Mouse (Mus musculus): ENCODE results near the gene B3gnt3.
A peak's percentile ranks its signal among the peaks of the same experiment; 100 is the strongest.

B3gnt3 gene

GRCm38 (mm10) chr8:71678216-71678615, 23.4 kb downstream of the B3gnt3 start:
- no peak for DNase-seq (ENCODE audit: low spot score)

- no peak for DNase-seq (ENCODE audit: low spot score)
These were observed 24.0 kb downstream of the B3gnt3 start for GRCm38 (mm10) chr8:71677555-71677954.

- DNase-seq (ENCODE audit: low spot score) = no peak
These were observed 24.8 kb downstream of the B3gnt3 start for GRCm38 (mm10) chr8:71676803-71677202.

GRCm38 (mm10) chr8:71676020-71676741, 25.4 kb downstream of the B3gnt3 start, which contains the start of gene Jak3:
Gene Jak3 (plus strand): TSS chr8:71676296.
- DNase-seq (ENCODE audit: low spot score) = no peak

GRCm38 (mm10) chr8:71675456-71676019, 26.1 kb downstream of the B3gnt3 start:
- DNase-seq (ENCODE audit: low spot score) = no peak

- DNase-seq (ENCODE audit: low spot score) = no peak
These were observed 27.5 kb downstream of the B3gnt3 start for GRCm38 (mm10) chr8:71674071-71674470.

- DNase-seq (ENCODE audit: low spot score) = no peak
These were observed 29.3 kb downstream of the B3gnt3 start for GRCm38 (mm10) chr8:71672168-71672735.

- DNase-seq (ENCODE audit: low spot score) = peak; percentile 74
These were observed 30.0 kb downstream of the B3gnt3 start, which contains the start of gene Unc13a for GRCm38 (mm10) chr8:71671549-71671965. Gene Unc13a (minus strand): TSS chr8:71671757.

- no peak for DNase-seq (ENCODE audit: low spot score)
These were observed 30.7 kb downstream of the B3gnt3 start for GRCm38 (mm10) chr8:71670621-71671548.

- no peak for DNase-seq (ENCODE audit: low spot score)
These were observed 31.4 kb downstream of the B3gnt3 start for GRCm38 (mm10) chr8:71670198-71670597.

- DNase-seq (ENCODE audit: low spot score) = no peak
These were observed 33.2 kb downstream of the B3gnt3 start for GRCm38 (mm10) chr8:71668220-71668975.

GRCm38 (mm10) chr8:71667256-71667655, 34.3 kb downstream of the B3gnt3 start:
- no peak for DNase-seq (ENCODE audit: low spot score)

- DNase-seq (ENCODE audit: low spot score) = no peak
These were observed 34.7 kb downstream of the B3gnt3 start for GRCm38 (mm10) chr8:71666855-71667254.

- peak; percentile 53 for DNase-seq (ENCODE audit: low spot score)
These were observed 36.1 kb downstream of the B3gnt3 start for GRCm38 (mm10) chr8:71665331-71666130.

- DNase-seq (ENCODE audit: low spot score) = peak; percentile 60
These were observed 41.1 kb downstream of the B3gnt3 start for GRCm38 (mm10) chr8:71660325-71661120.

- no peak for DNase-seq (ENCODE audit: low spot score)
These were observed 41.8 kb downstream of the B3gnt3 start for GRCm38 (mm10) chr8:71659751-71660150.

GRCm38 (mm10) chr8:71658515-71659049, 43.0 kb downstream of the B3gnt3 start:
- DNase-seq (ENCODE audit: low spot score) = no peak

GRCm38 (mm10) chr8:71657816-71658215, 43.8 kb downstream of the B3gnt3 start:
- DNase-seq (ENCODE audit: low spot score) = no peak

- DNase-seq (ENCODE audit: low spot score) = no peak
These were observed 47.0 kb downstream of the B3gnt3 start for GRCm38 (mm10) chr8:71654600-71654999.
